Mouse (Mus musculus) ES-E14 (cell line): Measurements from ENCODE around the gene Hipk2. TPM values are rescaled to one million over a fixed set of nuclear protein-coding genes. Genes with fewer than 3 reads are reported as not detected.

Experiments
- DNase-seq: peaks from one replicate; pipeline ENCODE4 v3.0.0-alpha.2; 2013; ENCODE audit warnings: low read depth, low spot score
- H3K27ac ChIP-seq: 2 replicates; pipeline ENCODE4 v1.5.1; 2012; ENCODE audit warnings: low read depth, mild to moderate bottlenecking, low read length, moderate library complexity, mixed read lengths; ENCODE audit not compliant: poor library complexity, insufficient read depth, severe bottlenecking
- H3K36me3 ChIP-seq: 2 replicates; pipeline ENCODE4 v1.6.1; 2012; ENCODE audit warnings: mild to moderate bottlenecking, low read length, moderate library complexity, mixed read lengths; ENCODE audit not compliant: control insufficient read depth, poor library complexity, insufficient read depth, severe bottlenecking
- H3K4me1 ChIP-seq, 2 experiments: fragments of 150-350 bp in 1 of 2; sonication (generic) in 1 of 2; 2 replicates each; pipeline ENCODE4 v1.6.1; 2012; ENCODE audit warnings: low read length in 2 of 2, mild to moderate bottlenecking in 1 of 2, mixed read lengths in 1 of 2; ENCODE audit not compliant: control insufficient read depth in 2 of 2, insufficient read depth in 2 of 2, poor library complexity in 1 of 2
- H3K4me3 ChIP-seq, 2 experiments: fragments of 150-350 bp in 1 of 2; sonication (generic) in 1 of 2; 2 replicates each; pipeline ENCODE4 v1.5.1; 2012; ENCODE audit warnings: low read length in 2 of 2, low read depth in 1 of 2, mild to moderate bottlenecking in 1 of 2, mixed read lengths in 1 of 2; ENCODE audit not compliant: insufficient read depth in 1 of 2, poor library complexity in 1 of 2, severe bottlenecking in 1 of 2
- H3K9ac ChIP-seq: 2 replicates; pipeline ENCODE4 v1.6.1; 2012; ENCODE audit warnings: low read depth, mild to moderate bottlenecking, low read length, mixed read lengths; ENCODE audit not compliant: poor library complexity, insufficient read depth, severe bottlenecking
- H3K9me3 ChIP-seq: fragments of 150-350 bp; sonication (generic); 2 replicates; pipeline ENCODE4 v1.6.1; 2012; ENCODE audit warnings: low read depth, mild to moderate bottlenecking, low read length; ENCODE audit not compliant: control insufficient read depth, insufficient read depth
- CHD2 ChIP-seq: IDR thresholded peaks from 2 replicates; pipeline ENCODE4 v1.6.1; 2014; ENCODE audit warnings: mild to moderate bottlenecking, low read depth, low read length, inconsistent platforms
- HCFC1 ChIP-seq: IDR thresholded peaks from 2 replicates; pipeline ENCODE4 v1.6.1; 2012; ENCODE audit warnings: low read length, inconsistent platforms, borderline replicate concordance; ENCODE audit not compliant: insufficient read depth
- MAFK ChIP-seq: IDR thresholded peaks from 2 replicates; pipeline ENCODE4 v1.6.1; 2014; ENCODE audit warnings: mild to moderate bottlenecking, low read depth, low read length, inconsistent platforms; ENCODE audit not compliant: insufficient read depth
- ZC3H11A ChIP-seq: IDR thresholded peaks from 2 replicates; pipeline ENCODE4 v1.6.1; 2012; ENCODE audit warnings: low read depth, mild to moderate bottlenecking, inconsistent platforms, low read length, borderline replicate concordance
- ZNF384 ChIP-seq: IDR thresholded peaks from 2 replicates; pipeline ENCODE4 v1.6.1; 2012; ENCODE audit warnings: low read depth, low read length, inconsistent platforms
- in situ Hi-C, 2 experiments: fragments of 600-800 bp; cut with MboI; formaldehyde crosslinking; loops; one replicate each; pipeline ENCODE4 v1.15.1; 2025; ENCODE audit warnings: low sequenced_read_pairs in 2 of 2, inconsistent platforms in 1 of 2; ENCODE audit not compliant: unreplicated experiment in 2 of 2
- total RNA-seq: library from RNA; depleted of rRNA; stranded (reverse); fragments of 300-350 nt; gene quantifications from 2 replicates; pipeline ENCODE4 v1.2.3, GENCODE M21; 2012

Gene Hipk2
- total RNA-seq, 1 experiment = 7.0 TPM

- in situ Hi-C loops = no loop called here
- no peak for DNase-seq
- no peaks in the 10 kb centered on the region for H3K9me3 ChIP-seq
- no peak overlapping the region for H3K27ac ChIP-seq
- H3K36me3 ChIP-seq = no peaks in the 10 kb centered on the region
- H3K9ac ChIP-seq = no peak overlapping the region
- TF ChIP-seq ZNF384 (no peak), MAFK (no peak), ZC3H11A (no peak)
- no peak overlapping the region for H3K4me3 ChIP-seq
- H3K4me1 ChIP-seq = no peaks in the 10 kb centered on the region
Observed at GRCm38 (mm10) chr6:38742441-38742840, 133.5 kb downstream of the Hipk2 start.

- DNase-seq = no peak
- no peak overlapping the region for H3K4me3 ChIP-seq
- in situ Hi-C loops = no loop called here
- no peak overlapping the region for H3K27ac ChIP-seq
- H3K4me1 ChIP-seq = no peaks in the 10 kb centered on the region
- H3K36me3 ChIP-seq = no peaks in the 10 kb centered on the region
- no peak overlapping the region for H3K9ac ChIP-seq
- no peaks in the 10 kb centered on the region for H3K9me3 ChIP-seq
- no peak for TF ChIP-seq HCFC1
- no peak for TF ChIP-seq ZC3H11A
- no peak for TF ChIP-seq MAFK
- no peak for TF ChIP-seq CHD2
Observed at GRCm38 (mm10) chr6:38741024-38741423, 134.9 kb downstream of the Hipk2 start.

- Histone ChIP-seq H3K9me3 (no peaks in the 10 kb centered on the region), H3K36me3 (no peaks in the 10 kb centered on the region; the same call in 1 of the 2 replicates), H3K27ac (no peak overlapping the region), H3K4me1 (no peaks in the 10 kb centered on the region), H3K4me3 (no peak overlapping the region), H3K9ac (no peak overlapping the region)
- in situ Hi-C loops = no loop called here
- no peak for DNase-seq
- TF ChIP-seq ZNF384 = no peak
- TF ChIP-seq CHD2 = no peak
- no peak for TF ChIP-seq ZC3H11A
- no peak for TF ChIP-seq HCFC1
- TF ChIP-seq MAFK = no peak
Observed at GRCm38 (mm10) chr6:38739266-38739665, 136.7 kb downstream of the Hipk2 start.

GRCm38 (mm10) chr6:38737763-38738162 is 138.2 kb downstream of the Hipk2 start:
- no peak for TF ChIP-seq ZC3H11A
- TF ChIP-seq ZNF384 = no peak
- no peak for TF ChIP-seq MAFK
- no peak for TF ChIP-seq HCFC1
- TF ChIP-seq CHD2 = no peak
- Histone ChIP-seq H3K9ac (no peak overlapping the region), H3K9me3 (no peaks in the 10 kb centered on the region), H3K4me1 (no peaks in the 10 kb centered on the region), H3K27ac (no peak overlapping the region), H3K4me3 (no peak overlapping the region), H3K36me3 (no peaks in the 10 kb centered on the region; the same call in 1 of the 2 replicates)
- no peak for DNase-seq
- in situ Hi-C loops = no loop called here

- DNase-seq = peak; percentile 59
- H3K36me3 ChIP-seq = no peaks in the 10 kb centered on the region; the same call in 1 of the 2 replicates
- no peak for TF ChIP-seq ZNF384
- TF ChIP-seq ZC3H11A = 0 out of 2 replicates have a peak, but pooled peaks have one; percentile 59
- TF ChIP-seq HCFC1 = no peak
- TF ChIP-seq MAFK = no peak
- TF ChIP-seq CHD2 = no peak
- H3K4me1 ChIP-seq = peaks cover 0 to 5% of the 10 kb centered on the region in 2 experiments; a peak in 1 of 4 replicates
- no peak overlapping the region for H3K9ac ChIP-seq
- no peak overlapping the region for H3K4me3 ChIP-seq
- no peaks in the 10 kb centered on the region for H3K9me3 ChIP-seq
- in situ Hi-C loops = no loop called here
- no peak overlapping the region for H3K27ac ChIP-seq
Observed at GRCm38 (mm10) chr6:38736240-38736639, 139.7 kb downstream of the Hipk2 start.
